18 mouse cellular contexts compared by ENCODE assay signal in genomic region chr1:84897364-84897763, GRCm38 (mm10). TPM values are rescaled to one million over a fixed set of nuclear protein-coding genes. Genes with fewer than 3 reads are reported as not detected.
"Had no signal": no experiment of that assay in that cellular context is flagged by ENCODE, and none has a peak within 500 bp of the region (broad histone marks: within the 10 kb centered on the region; RNA-seq: fewer than 3 reads in every experiment).

No protein-coding gene starts in this region.

- H3K36me3 ChIP-seq: midbrain, embryonic 12.5 days; neural tube, embryonic 12.5 days; stomach, embryonic 15.5 days had no signal

- H3K27me3 ChIP-seq: megakaryocyte, embryonic 14.5 days; midbrain, embryonic 12.5 days; neural tube, embryonic 12.5 days; stomach, embryonic 15.5 days had no signal

- H3K9me3 ChIP-seq: midbrain, embryonic 12.5 days; neural tube, embryonic 12.5 days; stomach, embryonic 15.5 days had no signal

- H3K27ac ChIP-seq: macrophage; midbrain, embryonic 12.5 days; neural tube, embryonic 12.5 days; stomach, embryonic 15.5 days; stomach, postnatal 0 days had no signal

- H3K4me3 ChIP-seq: megakaryocyte, embryonic 14.5 days; midbrain, embryonic 12.5 days; neural tube, embryonic 12.5 days; stomach, embryonic 15.5 days had no signal

- DNase-seq: lung, adult 18-20 months; lung, embryonic 14.5 days; lung, postnatal 10 days; lung, postnatal 36 days; midbrain, embryonic 14.5 days; right cerebral cortex, postnatal 14 days; thymus, adult 2 months; thymus, postnatal 25 days; thymus, postnatal 4 days had no signal

- H3K4me1 ChIP-seq: megakaryocyte, embryonic 14.5 days; midbrain, embryonic 12.5 days; neural tube, embryonic 12.5 days; stomach, embryonic 15.5 days had no signal

RNA-seq across cellular contexts. Expression of gene Slc16a14, which starts 37.6 kb away (rescaled TPM):
- total RNA-seq: megakaryocyte progenitor cell, adult 5-6 weeks had no signal
- polyA plus RNA-seq: lung, embryonic 14.5 days had no signal

RNA-seq across cellular contexts. Expression of gene Fbxo36, which starts 57.7 kb away (rescaled TPM):
- total RNA-seq: monocyte, adult 5-6 weeks; neutrophil, adult 5-6 weeks had no signal
